Mouse (Mus musculus): ENCODE measurements around the gene Zbtb16. TPM values are rescaled to one million over a fixed set of nuclear protein-coding genes. Genes with fewer than 3 reads are reported as not detected.

Gene Zbtb16
- polyA plus RNA-seq, 1 experiment from 2014 or later, result 2.3 TPM

- WGBS, result 89% methylated on average over 6 of the region's 6 CpGs
- H3K4me3 ChIP-seq (ENCODE audit: low read depth, low read length), result no peak overlapping the region
- H3K27me3 ChIP-seq (replicated peaks; ENCODE audit: control insufficient read depth, insufficient read depth, low read length), result 0 out of 2 replicates have a peak, but pooled peaks cover 4% of the 10 kb centered on the region
- no peaks in the 10 kb centered on the region for H3K9me3 ChIP-seq (ENCODE audit: control insufficient read depth, low read length)
- H3K9ac ChIP-seq (ENCODE audit: low read depth, low read length), result no peak overlapping the region
- ATAC-seq (replicated peaks; ENCODE audit: low FRiP score) (no peak), DNase-seq (ENCODE audit: low spot score) (no peak)
- H3K4me1 ChIP-seq (replicated peaks; ENCODE audit: control insufficient read depth, insufficient read depth, low read length), result peaks cover 10% of the 10 kb centered on the region
- no peaks in the 10 kb centered on the region for H3K36me3 ChIP-seq (ENCODE audit: control insufficient read depth, insufficient read depth, low read length)
- no peak overlapping the region for H3K4me2 ChIP-seq
- H3K27ac ChIP-seq (ENCODE audit: low read depth, low read length), result no peak overlapping the region
These were observed 86.4 kb downstream of the Zbtb16 start for GRCm38 (mm10) chr9:48749666-48750065.

- no peaks in the 10 kb centered on the region for H3K36me3 ChIP-seq (ENCODE audit: control insufficient read depth, insufficient read depth, low read length)
- no peak for DNase-seq (ENCODE audit: low spot score)
- H3K4me1 ChIP-seq (replicated peaks; ENCODE audit: control insufficient read depth, insufficient read depth, low read length), result peaks cover 14% of the 10 kb centered on the region
- no peaks in the 10 kb centered on the region for H3K9me3 ChIP-seq (ENCODE audit: control insufficient read depth, low read length)
- H3K9ac ChIP-seq (ENCODE audit: low read depth, low read length), result no peak overlapping the region
- no peak overlapping the region for H3K4me3 ChIP-seq (ENCODE audit: low read depth, low read length)
- H3K4me2 ChIP-seq, result no peak overlapping the region
- WGBS, result 74% methylated on average over 4 of the region's 4 CpGs
- H3K27ac ChIP-seq (ENCODE audit: low read depth, low read length), result no peak overlapping the region
- no peaks in the 10 kb centered on the region for H3K27me3 ChIP-seq (replicated peaks; ENCODE audit: control insufficient read depth, insufficient read depth, low read length)
- no peak for ATAC-seq (replicated peaks; ENCODE audit: low FRiP score)
These were observed 86.9 kb downstream of the Zbtb16 start for GRCm38 (mm10) chr9:48749168-48749567.

GRCm38 (mm10) chr9:48748761-48749160 is 87.3 kb downstream of the Zbtb16 start:
- Histone ChIP-seq H3K4me3 (ENCODE audit: low read depth, low read length) (no peak overlapping the region), H3K27ac (ENCODE audit: low read depth, low read length) (no peak overlapping the region), H3K9ac (ENCODE audit: low read depth, low read length) (no peak overlapping the region), H3K9me3 (ENCODE audit: control insufficient read depth, low read length) (no peaks in the 10 kb centered on the region), H3K27me3 (replicated peaks; ENCODE audit: control insufficient read depth, insufficient read depth, low read length) (no peaks in the 10 kb centered on the region), H3K4me1 (replicated peaks; ENCODE audit: control insufficient read depth, insufficient read depth, low read length) (peaks cover 14% of the 10 kb centered on the region), H3K36me3 (ENCODE audit: control insufficient read depth, insufficient read depth, low read length) (no peaks in the 10 kb centered on the region), H3K4me2 (no peak overlapping the region)
- ATAC-seq (replicated peaks; ENCODE audit: low FRiP score) (no peak), DNase-seq (ENCODE audit: low spot score) (no peak)
- WGBS, result 92% methylated on average over 4 of the region's 4 CpGs

- H3K27ac ChIP-seq (ENCODE audit: low read depth, low read length), result no peak overlapping the region
- H3K4me1 ChIP-seq (replicated peaks; ENCODE audit: control insufficient read depth, insufficient read depth, low read length), result peaks cover 14% of the 10 kb centered on the region
- ATAC-seq (replicated peaks; ENCODE audit: low FRiP score) (no peak), DNase-seq (ENCODE audit: low spot score) (no peak)
- no peak overlapping the region for H3K9ac ChIP-seq (ENCODE audit: low read depth, low read length)
- H3K4me2 ChIP-seq, result no peak overlapping the region
- H3K4me3 ChIP-seq (ENCODE audit: low read depth, low read length), result no peak overlapping the region
- WGBS, result 82% methylated on average over 4 of the region's 4 CpGs
- no peaks in the 10 kb centered on the region for H3K27me3 ChIP-seq (replicated peaks; ENCODE audit: control insufficient read depth, insufficient read depth, low read length)
- H3K36me3 ChIP-seq (ENCODE audit: control insufficient read depth, insufficient read depth, low read length), result no peaks in the 10 kb centered on the region
- no peaks in the 10 kb centered on the region for H3K9me3 ChIP-seq (ENCODE audit: control insufficient read depth, low read length)
These were observed 87.8 kb downstream of the Zbtb16 start for GRCm38 (mm10) chr9:48748216-48748615.

GRCm38 (mm10) chr9:48746506-48746905 is 89.5 kb downstream of the Zbtb16 start:
- no peak overlapping the region for H3K27ac ChIP-seq (ENCODE audit: low read depth, low read length)
- ATAC-seq (replicated peaks; ENCODE audit: low FRiP score) (no peak), DNase-seq (ENCODE audit: low spot score) (no peak)
- H3K4me2 ChIP-seq, result no peak overlapping the region
- no peak overlapping the region for H3K9ac ChIP-seq (ENCODE audit: low read depth, low read length)
- H3K4me1 ChIP-seq (replicated peaks; ENCODE audit: control insufficient read depth, insufficient read depth, low read length), result peaks cover 14% of the 10 kb centered on the region
- H3K9me3 ChIP-seq (ENCODE audit: control insufficient read depth, low read length), result no peaks in the 10 kb centered on the region
- no peak overlapping the region for H3K4me3 ChIP-seq (ENCODE audit: low read depth, low read length)
- H3K27me3 ChIP-seq (replicated peaks; ENCODE audit: control insufficient read depth, insufficient read depth, low read length), result no peaks in the 10 kb centered on the region
- 87% methylated on average over 10 of the region's 10 CpGs for WGBS
- no peaks in the 10 kb centered on the region for H3K36me3 ChIP-seq (ENCODE audit: control insufficient read depth, insufficient read depth, low read length)

- H3K4me1 ChIP-seq (replicated peaks; ENCODE audit: control insufficient read depth, insufficient read depth, low read length), result peaks cover 14% of the 10 kb centered on the region
- ATAC-seq (replicated peaks; ENCODE audit: low FRiP score) (peak; percentile 77), DNase-seq (ENCODE audit: low spot score) (no peak)
- peak overlapping the region; percentile 38 for H3K4me2 ChIP-seq
- H3K9ac ChIP-seq (ENCODE audit: low read depth, low read length), result no peak overlapping the region
- H3K27me3 ChIP-seq (replicated peaks; ENCODE audit: control insufficient read depth, insufficient read depth, low read length), result no peaks in the 10 kb centered on the region
- H3K9me3 ChIP-seq (ENCODE audit: control insufficient read depth, low read length), result no peaks in the 10 kb centered on the region
- WGBS, result 62% methylated on average over 5 of the region's 5 CpGs
- H3K4me3 ChIP-seq (ENCODE audit: low read depth, low read length), result no peak overlapping the region
- no peak overlapping the region for H3K27ac ChIP-seq (ENCODE audit: low read depth, low read length)
- no peaks in the 10 kb centered on the region for H3K36me3 ChIP-seq (ENCODE audit: control insufficient read depth, insufficient read depth, low read length)
These were observed 90.5 kb downstream of the Zbtb16 start for GRCm38 (mm10) chr9:48745347-48746119.

- 0 out of 2 replicates have a peak overlapping the region, but pooled peaks have one; percentile 3 for H3K9ac ChIP-seq (ENCODE audit: low read depth, low read length)
- peak overlapping the region; percentile 38 for H3K4me2 ChIP-seq
- H3K27ac ChIP-seq (ENCODE audit: low read depth, low read length), result no peak overlapping the region
- H3K9me3 ChIP-seq (ENCODE audit: control insufficient read depth, low read length), result no peaks in the 10 kb centered on the region
- no peaks in the 10 kb centered on the region for H3K36me3 ChIP-seq (ENCODE audit: control insufficient read depth, insufficient read depth, low read length)
- ATAC-seq (replicated peaks; ENCODE audit: low FRiP score) (peak; percentile 81), DNase-seq (ENCODE audit: low spot score) (peak; percentile 44)
- H3K27me3 ChIP-seq (replicated peaks; ENCODE audit: control insufficient read depth, insufficient read depth, low read length), result no peaks in the 10 kb centered on the region
- 57% methylated on average over 13 of the region's 13 CpGs for WGBS
- no peak overlapping the region for H3K4me3 ChIP-seq (ENCODE audit: low read depth, low read length)
- peaks cover 19% of the 10 kb centered on the region for H3K4me1 ChIP-seq (replicated peaks; ENCODE audit: control insufficient read depth, insufficient read depth, low read length)
These were observed 91.1 kb downstream of the Zbtb16 start for GRCm38 (mm10) chr9:48744916-48745315.

GRCm38 (mm10) chr9:48744451-48744850 is 91.6 kb downstream of the Zbtb16 start:
- WGBS, result 89% methylated on average over 6 of the region's 6 CpGs
- Histone ChIP-seq H3K4me3 (ENCODE audit: low read depth, low read length) (no peak overlapping the region), H3K9me3 (ENCODE audit: control insufficient read depth, low read length) (no peaks in the 10 kb centered on the region), H3K27me3 (replicated peaks; ENCODE audit: control insufficient read depth, insufficient read depth, low read length) (no peaks in the 10 kb centered on the region), H3K9ac (ENCODE audit: low read depth, low read length) (no peak overlapping the region), H3K36me3 (ENCODE audit: control insufficient read depth, insufficient read depth, low read length) (no peaks in the 10 kb centered on the region), H3K4me1 (replicated peaks; ENCODE audit: control insufficient read depth, insufficient read depth, low read length) (peaks cover 19% of the 10 kb centered on the region), H3K4me2 (peak overlapping the region; percentile 38), H3K27ac (ENCODE audit: low read depth, low read length) (no peak overlapping the region)
- DNase-seq (ENCODE audit: low spot score) (no peak), ATAC-seq (replicated peaks; ENCODE audit: low FRiP score) (no peak)
